Mouse (Mus musculus): ENCODE data around the gene Ptprt.
"Not testable (repeated sequence)": the region's sequence is repeated elsewhere in the genome, so short reads cannot be mapped to it uniquely, and the experiment has no call there.

The Ptprt gene

DNA sequence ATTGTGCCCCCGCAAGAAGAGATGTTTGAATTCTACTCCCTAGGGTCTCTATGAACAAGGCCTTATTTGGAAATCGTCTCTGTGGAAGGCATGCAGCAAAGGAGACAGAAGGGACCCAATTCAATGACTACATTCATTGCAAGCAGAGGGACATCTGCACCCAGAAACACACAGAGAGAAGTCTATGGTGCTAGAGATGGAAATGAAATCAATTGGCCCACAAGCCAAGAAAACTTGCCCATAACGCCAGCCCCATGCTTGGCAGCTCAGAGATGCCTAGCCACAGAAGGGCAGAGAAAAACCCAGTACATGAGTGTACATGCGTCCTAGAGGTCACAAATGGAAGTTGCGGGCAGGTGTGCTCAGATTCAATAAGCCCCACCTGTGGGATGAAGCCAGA, 443.1 kb downstream of the Ptprt start:
- no peak for DNase-seq (ENCODE audit: low spot score in 2 of 2)

DNA sequence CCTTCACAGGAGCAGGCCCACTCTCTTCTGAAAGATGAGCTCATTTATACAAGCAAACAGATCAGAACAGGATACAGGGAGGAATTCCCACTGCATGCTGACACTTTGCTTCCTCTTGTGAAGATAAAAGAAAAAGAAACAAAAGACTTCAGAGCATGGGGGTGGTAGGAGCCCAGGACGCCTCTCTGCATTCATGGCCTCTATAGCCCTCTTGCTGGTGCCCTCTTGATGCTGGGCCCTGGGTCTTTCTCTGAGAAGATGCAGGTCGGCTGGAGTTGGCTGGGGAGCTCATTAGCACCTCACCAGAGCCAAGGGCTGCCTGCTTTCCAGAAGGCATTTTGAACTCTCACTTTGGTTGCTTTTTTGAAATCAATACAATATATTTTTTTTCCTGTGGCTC, 448.6 kb downstream of the Ptprt start:
- no peak for DNase-seq (ENCODE audit: low spot score in 2 of 2)

GRCm38 (mm10) chr2:162210564-162210963, 450.4 kb downstream of the Ptprt start:
- DNase-seq (ENCODE audit: low spot score in 2 of 2) = no peak

- no peak for DNase-seq (ENCODE audit: low spot score in 2 of 2)
Measured at GRCm38 (mm10) chr2:162197316-162197715, 463.6 kb downstream of the Ptprt start.

GRCm38 (mm10) chr2:162182621-162183475, 478.1 kb downstream of the Ptprt start:
- DNase-seq (ENCODE audit: low spot score in 2 of 2) = no peak

DNA sequence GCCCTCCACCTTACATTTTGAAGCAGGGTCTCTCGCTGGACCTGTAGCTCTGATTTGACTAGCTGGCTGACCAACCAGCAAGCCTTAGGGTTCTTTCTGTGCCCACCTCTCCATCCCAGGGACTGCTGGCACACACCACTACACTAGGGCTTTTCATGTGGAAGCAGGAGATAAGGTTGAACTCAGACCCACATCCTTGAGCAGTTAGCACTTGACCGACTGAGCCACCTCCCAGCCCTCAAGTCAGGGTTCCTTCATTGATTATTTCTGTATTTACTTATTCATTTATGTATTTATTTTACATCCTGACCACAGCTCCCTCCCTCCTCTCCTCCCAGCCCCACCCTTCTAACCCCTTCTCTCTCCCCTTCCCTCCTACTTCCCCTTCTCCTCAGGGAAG, 479.1 kb downstream of the Ptprt start:
- DNase-seq (ENCODE audit: low spot score in 2 of 2) = no peak

GRCm38 (mm10) chr2:162172529-162172928, 488.4 kb downstream of the Ptprt start:
- DNase-seq (ENCODE audit: low spot score in 2 of 2) = no peak

DNA sequence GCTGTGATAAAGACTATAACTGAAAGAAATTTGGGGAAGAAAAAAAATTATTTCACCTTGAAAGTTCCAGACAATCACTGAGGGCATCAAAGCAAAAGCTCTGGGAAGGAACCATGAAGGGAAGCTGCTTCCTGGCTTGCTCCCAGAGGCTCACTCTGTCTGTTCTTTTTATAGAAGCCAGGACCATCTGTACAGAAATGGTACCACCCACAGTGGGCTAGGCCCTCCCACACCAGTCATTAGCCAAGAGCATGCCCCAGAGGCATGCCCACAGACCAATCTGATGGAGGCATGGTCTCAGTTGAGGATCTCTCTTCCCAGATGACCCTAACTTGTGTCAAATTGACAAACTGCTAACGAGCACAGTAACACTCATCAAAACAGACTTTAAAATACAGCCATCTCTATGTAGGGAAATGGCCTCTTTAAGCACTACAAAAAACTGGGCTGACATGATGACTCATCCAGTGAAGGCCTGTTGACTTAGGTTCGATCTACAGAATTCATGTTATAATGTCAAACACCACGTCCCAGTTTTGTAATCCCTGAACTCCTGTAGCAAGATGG, 519.0 kb downstream of the Ptprt start:
- DNase-seq (ENCODE audit: low spot score in 2 of 2) = no peak

DNA sequence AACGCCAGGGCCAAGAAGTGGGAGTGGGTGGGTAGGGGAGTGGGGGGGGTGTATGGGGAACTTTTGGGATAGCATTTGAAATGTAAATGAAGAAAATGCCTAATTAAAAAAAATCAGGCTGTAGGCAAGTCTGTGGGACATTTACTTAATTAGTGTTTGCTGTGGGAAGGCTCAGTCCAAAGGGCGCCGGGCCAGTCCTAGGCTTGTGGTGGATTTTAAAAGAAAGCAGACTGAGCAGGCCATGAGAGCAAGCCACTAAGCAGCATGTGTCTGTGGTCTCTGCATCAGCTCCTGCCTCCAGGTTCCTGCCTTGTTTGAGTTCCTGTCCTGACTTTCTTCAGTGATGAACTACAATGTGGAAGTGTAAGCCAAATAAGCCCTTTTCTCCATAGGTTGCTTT, 524.8 kb downstream of the Ptprt start:
- DNase-seq (ENCODE audit: low spot score in 2 of 2) = not testable (repeated sequence)

DNA sequence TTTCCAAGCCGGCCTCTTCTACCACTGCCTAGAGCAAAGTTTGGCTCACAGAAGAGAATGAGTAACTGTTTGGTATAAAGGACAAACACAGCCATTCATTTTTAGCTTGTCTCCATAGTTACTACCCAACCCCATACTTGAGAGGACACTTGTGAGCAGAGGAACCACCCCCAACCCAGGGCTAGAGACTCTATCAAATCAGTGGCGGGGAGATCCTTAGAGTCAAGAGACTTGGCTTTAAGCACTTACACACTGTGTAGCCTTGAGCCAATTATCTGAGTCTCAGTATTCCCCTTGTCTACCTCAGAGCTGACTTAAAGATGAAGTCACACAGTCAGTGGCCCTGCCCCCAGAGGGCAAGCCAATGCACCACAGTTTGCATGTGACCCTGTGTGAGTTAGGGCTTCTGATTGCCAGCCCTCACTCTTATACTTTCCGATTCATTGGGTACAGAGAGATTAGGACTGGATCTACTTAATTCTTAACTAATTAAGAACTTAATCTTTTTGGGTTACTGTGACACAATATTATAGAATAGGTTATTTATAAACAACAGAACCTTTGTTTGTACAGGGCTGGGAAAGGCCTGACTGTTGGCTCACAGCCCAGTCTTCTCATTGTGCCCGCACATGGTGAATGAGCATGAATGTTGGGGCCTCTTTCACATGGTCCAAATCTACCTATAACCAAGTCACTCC, 529.2 kb downstream of the Ptprt start:
- DNase-seq (ENCODE audit: low spot score in 2 of 2) = no peak

DNA sequence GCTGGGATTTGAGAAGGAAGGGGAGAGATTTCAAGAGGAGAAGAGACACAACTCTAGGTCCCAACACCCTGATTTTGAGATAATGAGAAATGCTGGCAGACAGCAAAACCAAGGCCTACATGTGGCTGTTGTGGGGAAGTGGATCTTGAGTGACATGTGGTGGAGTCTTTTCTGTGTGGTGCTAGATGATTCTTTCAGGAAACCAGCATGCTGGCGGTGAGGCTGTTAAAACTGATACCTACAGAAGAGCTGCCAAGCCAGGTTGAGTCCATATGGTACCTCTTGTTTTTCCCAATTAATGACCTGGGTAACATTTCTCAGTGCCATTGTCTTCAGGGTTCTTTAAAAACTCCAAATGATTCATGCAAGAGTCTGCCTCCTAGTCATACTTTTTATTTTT, 531.1 kb downstream of the Ptprt start:
- no peak for DNase-seq (ENCODE audit: low spot score in 2 of 2)

GRCm38 (mm10) chr2:162118041-162118440, 542.9 kb downstream of the Ptprt start:
- no peak for DNase-seq (ENCODE audit: low spot score in 2 of 2)

DNA sequence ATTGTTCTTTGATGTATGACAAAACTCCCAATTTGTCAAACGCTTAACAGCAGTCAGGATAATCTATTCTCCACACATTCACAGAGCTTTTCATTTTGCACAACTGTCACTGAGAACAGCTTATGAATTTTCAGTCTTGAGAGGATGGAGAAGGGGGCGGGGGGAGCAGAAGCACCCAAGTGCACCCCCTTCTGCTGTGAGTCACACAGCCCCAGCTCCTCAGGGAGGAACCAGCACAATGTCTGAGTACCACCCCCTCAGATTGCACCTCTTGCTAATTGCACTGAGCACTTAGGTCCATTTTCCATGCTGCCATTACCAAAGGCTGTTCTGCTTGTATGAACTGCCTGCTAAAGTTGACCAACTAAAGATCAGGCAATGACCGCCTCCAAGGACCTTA, 578.6 kb downstream of the Ptprt start:
- no peak for DNase-seq (ENCODE audit: low spot score in 2 of 2)

- no peak for DNase-seq (ENCODE audit: low spot score in 2 of 2)
Measured at GRCm38 (mm10) chr2:162080717-162081398, 580.1 kb downstream of the Ptprt start.

DNA sequence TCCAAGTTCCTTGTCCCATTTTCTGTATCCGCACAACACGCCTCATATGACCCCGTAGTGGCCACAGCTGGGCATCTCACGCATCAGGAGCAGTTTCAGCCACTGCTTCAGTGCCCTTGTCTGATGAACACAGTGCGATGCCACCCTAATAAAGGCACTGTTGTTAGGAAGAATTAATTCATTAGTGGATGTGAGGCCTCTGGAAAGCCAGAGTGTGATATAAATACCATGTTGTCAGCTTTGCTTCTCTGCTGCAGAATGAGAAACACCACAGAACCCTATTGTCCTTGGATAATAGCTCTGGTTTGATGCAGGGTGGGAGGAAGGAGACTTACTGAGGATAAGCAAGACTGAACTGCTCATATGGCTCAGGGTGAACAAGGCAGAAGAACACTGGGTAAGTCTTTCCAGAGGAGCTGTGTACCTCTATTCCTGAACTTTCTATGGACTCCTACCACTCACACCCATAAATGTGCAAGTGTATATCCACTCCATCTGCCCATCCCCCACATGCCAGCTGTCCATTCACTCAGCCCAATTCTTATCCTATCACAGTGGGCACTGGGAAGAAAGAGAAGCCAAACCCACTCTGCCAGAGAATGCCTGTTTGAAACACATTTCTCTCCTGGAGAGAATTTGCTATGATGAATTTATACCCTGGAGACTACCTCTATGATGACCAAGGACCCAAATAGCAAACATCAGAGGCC, 582.2 kb downstream of the Ptprt start:
- no peak for DNase-seq (ENCODE audit: low spot score in 2 of 2)

DNA sequence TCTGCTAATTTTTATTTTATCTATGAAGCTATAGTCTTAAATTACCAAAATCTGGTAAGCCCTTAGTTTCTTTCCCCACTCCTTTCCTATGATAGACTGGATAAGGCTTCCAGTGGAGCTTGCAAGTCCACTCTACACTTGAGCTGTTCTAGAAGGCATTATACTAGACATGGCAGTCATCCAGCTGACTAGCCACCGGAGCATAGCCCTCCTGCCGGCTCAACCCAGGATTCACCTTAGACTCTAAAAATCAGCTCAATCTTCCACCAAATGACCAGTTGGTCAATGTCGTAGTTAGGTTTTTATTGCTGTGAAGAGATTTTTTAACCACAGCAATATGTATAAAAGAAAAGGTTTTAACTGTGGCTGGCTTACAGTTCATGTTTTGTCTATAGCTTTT, 608.1 kb downstream of the Ptprt start:
- DNase-seq (ENCODE audit: low spot score in 2 of 2) = no peak

- DNase-seq (ENCODE audit: low spot score in 2 of 2) = no peak
Measured at GRCm38 (mm10) chr2:162050198-162050597, 610.7 kb downstream of the Ptprt start.

DNA sequence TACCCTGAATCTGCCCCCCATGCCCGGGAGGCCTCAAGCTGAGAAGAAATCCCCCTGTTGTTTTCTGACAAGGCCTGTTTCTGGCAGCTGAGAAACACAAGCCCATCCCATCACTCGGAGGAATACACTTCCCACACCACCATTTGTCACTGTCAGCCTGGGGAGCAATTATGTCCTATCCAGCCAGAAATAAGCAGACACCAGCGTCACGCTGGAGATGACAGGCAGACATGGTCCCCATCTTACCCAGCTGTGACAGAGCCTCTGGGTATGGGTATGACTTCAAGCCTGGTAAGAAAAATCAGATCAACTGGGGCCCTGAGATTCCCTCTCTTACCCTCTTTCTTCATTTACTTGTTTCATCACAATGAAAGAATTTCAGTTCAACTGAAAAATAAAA, 625.3 kb downstream of the Ptprt start:
- no peak for DNase-seq (ENCODE audit: low spot score in 2 of 2)

DNA sequence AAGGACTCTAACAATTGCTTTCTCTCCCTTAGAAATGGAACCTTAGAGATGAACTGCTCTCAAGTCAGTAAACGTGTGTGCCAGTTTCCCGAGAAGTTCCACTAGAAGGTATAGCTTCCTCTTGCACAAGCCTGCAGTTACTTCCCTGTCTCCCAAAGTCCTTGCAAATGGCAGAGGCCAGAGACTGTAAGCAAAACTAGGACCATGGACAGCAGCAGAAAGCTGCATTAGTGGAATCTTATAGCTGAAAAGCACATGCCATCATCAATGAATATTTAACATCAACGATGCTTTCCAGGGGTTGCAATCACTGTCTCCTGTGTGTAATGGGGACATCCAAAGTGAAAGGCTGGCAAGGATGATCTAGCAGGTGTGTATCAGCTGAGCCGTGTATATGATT, 629.3 kb downstream of the Ptprt start:
- no peak for DNase-seq (ENCODE audit: low spot score in 2 of 2)

DNA sequence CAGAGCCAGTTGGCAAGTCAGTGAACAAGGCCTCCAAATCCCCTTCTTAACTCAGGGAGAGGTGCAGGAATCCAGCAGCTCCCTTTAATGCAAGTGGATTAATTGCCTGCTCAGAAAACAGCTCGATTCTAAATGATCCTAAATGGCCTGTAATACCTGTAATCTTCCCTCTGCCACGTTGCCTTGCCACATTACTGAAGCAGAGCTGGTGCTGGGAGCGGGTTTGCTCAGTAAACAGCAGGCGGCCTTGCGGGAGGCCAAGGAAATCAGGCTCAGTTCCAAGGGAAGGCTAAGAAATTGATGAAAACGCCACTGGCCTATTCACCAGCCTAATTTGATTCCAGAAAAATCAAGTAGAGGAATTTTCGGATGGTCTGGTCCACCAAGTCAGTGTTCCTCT, 659.9 kb downstream of the Ptprt start:
- DNase-seq (ENCODE audit: low spot score in 2 of 2) = no peak

DNA sequence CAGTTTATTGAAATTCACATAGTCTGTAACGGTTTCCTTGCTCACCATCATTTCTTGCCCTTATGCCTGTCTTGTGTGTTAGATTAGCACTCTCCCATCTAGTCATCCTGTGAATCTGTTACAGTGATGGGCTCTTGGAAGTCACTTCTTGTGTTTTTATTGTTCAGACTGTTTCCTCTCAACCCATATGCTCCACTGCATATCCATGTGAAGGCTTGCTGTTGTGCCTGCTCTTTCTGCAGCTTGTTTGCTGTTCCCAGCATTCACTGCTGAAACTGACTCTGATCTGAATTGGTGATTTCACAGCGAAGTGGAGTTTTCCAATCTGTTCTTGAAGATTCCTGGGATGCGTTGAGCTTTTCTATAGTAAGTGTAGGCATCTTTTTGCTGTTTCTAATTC, 678.6 kb downstream of the Ptprt start:
- no peak for DNase-seq (ENCODE audit: low spot score in 2 of 2)

All from spleen, postnatal 14 days (tissue).